Mouse (Mus musculus) gastrocnemius, postnatal 25 days (tissue): Measurements from ENCODE around the gene Cadps2. TPM values are rescaled to one million over a fixed set of nuclear protein-coding genes. Genes with fewer than 3 reads are reported as not detected.
A peak's percentile ranks its signal among the peaks of the same experiment; 100 is the strongest.

Experiments
- DNase-seq: peaks from one replicate; pipeline ENCODE4 v3.0.0; 2022
- long read RNA-seq, 2 experiments: library from polyadenylated mRNA; stranded (forward); transcript quantifications; one replicate each; pipeline ENCODE4 v2.0.0; 2021
- total RNA-seq, 2 experiments: library from RNA; stranded (reverse); gene quantifications; 1 replicate in 1 of 2; 2 replicates in 1 of 2; pipeline ENCODE4 v1.2.3; 2021

The Cadps2 gene
- total RNA-seq: under 1 TPM; 0.28 to 0.59 TPM
- long read RNA-seq, experiment 1, partial matches to known transcripts: 0 of 1 reads
- long read RNA-seq, experiment 1, other reads (novel, unspliced or antisense): 1 of 1 reads
- long read RNA-seq, experiment 2: 0 reads

DNA sequence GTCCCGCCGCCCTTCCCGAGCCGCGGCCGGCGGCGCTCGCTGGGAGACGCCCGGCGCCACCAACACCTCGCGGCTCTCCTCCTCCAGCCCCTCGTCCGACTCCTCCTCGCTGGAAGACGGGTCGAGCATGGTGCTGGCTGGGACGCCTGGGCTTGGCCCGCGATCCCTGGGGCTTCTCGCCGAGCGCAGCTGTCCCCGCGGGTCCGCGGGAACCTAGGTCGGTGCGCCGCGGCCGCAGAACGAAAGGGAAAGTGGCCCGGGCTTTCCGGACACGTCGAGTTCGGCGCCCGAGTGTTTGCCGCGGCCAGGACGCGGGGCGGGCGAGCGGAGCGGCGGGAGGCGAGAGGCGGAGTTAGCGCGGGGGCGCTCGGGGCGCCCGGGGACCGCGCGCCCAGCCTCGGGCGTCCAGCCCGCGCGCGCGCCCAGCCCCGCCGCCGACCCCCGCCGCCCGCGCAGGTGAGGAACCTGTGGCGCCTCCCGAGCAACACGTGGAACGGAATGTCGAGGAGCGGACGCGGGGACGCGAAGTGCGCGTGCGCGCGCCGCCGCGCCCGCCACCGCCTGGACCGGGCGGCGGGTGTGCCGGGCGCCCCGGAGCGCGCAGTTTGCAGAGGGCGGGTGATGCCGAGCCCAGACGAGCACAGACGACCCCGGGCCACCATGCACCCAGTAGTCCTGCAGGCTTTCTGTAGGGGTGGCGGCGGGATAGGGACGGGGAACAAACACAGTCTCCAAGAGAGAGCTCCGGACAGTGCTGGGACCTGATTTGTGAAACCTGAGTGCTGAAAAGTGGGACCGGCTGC lies at the start of gene Cadps2:
Gene Cadps2, minus strand, starts transcription at position 413 of the 803 bp plus-strand sequence.
- DNase-seq: peak; percentile 12

DNA sequence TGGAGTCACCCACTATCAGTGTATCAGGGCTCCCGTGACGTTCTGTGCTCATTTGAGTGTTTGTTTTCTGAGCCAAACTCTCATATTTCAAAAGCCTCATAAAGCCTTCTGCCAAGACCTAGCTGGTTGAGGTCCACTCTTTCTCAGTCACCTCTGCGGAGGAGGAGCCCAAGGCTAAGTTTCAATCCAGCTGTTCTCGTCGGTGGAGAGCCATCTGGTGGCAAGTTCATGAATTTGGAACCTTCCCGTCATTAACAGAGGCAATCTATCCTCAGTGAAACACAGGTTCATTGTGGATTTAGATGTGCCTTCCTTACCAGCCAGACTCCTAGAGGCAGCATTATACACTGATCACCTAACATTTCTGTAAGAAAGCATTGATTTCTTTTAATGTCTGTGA lies 47.2 kb upstream of the Cadps2 start:
- DNase-seq: no peak

DNA sequence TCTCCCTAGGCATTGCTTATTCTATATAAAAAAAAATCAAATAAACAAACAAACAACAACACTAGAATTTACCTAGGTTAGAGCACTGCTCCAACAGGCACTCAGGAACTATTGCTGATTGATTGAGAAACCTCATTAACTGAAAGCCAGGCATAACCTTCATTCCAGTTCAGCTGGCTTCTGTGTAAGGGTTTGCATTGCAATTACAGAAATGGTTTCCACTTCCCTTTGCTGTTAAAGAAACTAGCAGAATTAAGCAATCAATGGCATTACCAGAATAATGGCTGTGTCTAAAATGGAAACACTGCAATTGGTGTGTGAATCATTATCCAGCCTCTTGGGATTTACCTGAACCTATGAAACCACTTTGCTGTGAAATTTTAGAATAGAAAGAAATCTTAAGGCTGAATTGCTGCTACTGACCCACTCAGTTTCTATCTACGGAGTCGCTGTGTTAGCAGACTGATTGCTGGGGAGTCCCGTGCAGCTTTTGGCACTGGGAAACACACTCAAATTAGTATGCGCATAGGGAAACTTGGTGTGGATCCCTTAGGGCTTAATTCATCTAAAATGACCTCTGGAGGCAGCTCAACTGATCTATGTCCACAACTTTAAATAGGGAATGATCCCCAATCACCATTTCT lies 37.7 kb upstream of the Cadps2 start:
- DNase-seq: no peak

DNA sequence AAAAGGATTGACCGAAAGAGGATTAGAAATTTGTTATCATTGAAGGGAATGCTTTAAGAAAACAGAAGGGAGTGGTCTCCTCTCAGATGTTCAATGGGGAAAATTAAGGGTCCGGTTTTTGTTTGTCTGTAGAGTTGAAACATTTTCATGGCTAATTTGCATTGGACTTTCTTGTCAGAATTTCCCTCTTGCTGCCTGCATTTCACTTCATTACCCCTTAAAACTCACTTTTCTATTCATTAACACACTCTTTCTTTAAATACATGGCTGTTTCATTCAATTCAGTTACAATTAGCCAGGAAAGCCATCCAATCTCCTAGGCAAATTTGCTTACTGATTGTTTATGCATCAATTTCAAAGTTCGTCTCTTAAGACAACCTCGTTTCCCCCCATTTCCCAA lies 37.1 kb upstream of the Cadps2 start:
- DNase-seq: no peak

DNA sequence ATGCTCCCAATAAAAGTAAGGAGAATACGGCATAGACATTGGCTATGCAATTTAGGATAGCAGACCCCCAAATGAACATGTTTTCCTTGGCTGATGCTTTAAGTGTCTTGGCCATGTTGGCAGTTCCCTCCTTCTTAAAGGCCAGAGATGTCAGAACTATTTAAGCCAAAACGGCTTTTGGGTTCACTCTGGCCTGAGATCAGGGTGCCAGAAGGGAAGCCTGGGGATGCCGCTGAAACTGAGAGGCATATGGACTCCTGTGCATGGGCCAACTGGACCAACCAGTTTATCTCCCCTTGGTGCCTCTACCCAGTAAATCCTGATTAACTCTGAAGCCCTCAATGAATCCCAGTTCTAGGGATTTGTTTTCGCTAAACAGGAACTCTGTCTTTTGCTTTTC lies 34.6 kb upstream of the Cadps2 start:
- no peak for DNase-seq

- no peak for DNase-seq
These were observed 34.0 kb upstream of the Cadps2 start for GRCm38 (mm10) chr6:23873231-23873630.

DNA sequence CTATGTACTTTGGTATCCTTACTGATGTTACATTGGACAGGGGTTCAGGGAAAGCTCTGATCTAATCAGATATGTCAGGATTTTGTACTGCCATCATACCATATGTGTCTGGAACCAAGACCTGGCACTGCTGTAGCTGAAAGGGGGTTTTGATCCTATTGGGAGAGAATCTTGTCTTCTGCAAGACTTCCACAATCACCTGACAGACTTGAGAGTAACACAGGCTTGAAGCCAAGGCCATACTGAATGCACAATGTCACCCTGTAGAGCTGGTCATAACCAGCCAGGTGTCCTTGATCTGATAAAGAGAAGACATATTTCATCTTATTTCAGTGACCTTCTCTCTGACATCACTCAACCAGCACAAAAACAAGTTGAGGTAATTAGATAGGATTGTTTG lies 30.8 kb upstream of the Cadps2 start:
- no peak for DNase-seq

GRCm38 (mm10) chr6:23866298-23866697 lies 27.1 kb upstream of the Cadps2 start:
- no peak for DNase-seq

DNA sequence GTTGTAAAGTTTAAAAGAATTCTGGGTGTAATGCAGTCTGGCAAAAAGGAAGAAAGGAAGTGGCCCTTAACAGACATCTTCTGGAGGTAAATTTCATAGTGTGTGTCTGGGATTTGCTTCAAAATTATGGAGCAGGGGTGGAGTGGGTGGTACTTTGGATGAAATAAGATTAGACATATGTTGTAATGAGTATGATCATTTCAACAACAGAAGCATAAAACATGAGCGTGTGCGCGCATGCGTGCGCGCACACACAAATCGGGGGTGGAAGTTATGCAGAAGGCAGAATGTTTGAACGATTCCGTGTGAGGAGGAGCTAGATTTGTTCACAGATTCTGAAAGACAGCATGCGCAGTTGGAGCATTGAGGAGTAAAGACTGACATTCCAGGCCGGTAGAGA lies 14.2 kb upstream of the Cadps2 start:
- no peak for DNase-seq

DNA sequence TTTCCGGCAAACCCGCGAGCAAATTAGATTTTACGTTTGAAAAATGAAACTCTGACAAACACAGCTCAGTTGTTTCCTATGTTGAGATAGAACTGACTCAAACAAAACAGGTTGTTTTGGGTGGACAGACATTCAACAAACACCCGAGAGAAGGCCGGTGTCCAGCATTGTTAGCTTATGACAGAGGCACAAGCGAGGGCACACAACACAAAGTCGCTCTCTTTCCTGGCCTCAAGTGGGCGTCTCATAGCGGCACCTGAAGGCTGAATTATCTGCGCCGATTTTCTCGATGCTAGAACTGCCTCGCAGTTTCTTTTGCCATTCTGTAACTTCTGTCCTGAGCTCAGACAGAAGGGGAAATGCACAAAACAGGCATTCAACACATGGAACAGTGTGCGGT lies 780 bp upstream of the Cadps2 start:
- no peak for DNase-seq

GRCm38 (mm10) chr6:23838401-23839008 lies 716 bp downstream of the Cadps2 start:
- DNase-seq: no peak

DNA sequence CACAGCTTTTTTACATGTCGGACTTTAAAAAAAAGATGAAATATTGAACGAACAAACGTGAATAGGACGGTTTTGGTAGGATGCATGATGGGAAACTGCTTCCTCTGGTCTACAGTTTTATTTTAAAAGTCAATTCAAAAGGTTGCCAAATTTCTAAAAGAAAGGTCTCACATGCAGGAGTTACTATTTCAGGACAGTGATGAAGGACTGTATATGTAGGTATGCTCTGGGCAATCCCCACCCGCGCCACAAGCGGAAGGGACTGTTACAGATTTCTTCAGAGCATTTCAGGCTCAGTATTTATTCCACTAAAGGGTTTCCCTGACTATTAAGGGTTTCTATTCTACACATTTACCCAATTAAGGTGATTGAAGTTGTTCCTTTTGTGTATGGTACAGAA lies 1.6 kb downstream of the Cadps2 start:
- no peak for DNase-seq

GRCm38 (mm10) chr6:23837127-23837526 lies 2.1 kb downstream of the Cadps2 start:
- no peak for DNase-seq

- no peak for DNase-seq
These were observed 2.5 kb downstream of the Cadps2 start for GRCm38 (mm10) chr6:23836694-23837093.

DNA sequence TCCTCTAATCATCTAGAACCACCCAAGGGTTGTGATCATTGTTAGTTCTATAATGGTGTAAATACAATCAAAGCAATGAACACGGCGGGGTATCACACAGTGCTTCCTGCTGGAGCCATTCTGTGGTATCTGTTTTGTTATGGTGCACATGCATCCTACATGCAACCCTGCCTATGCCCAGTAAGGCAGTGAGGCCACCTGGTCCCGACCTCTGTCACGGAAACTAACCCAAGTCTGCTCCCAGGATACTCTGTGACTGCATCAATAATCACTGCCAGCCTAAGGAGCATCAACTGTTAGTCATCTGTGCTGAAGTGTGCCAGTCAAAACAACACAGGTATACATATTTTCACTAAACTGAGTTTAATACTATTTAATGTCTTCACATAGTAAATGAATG lies 3.7 kb downstream of the Cadps2 start:
- DNase-seq: no peak

- no peak for DNase-seq
These were observed 8.5 kb downstream of the Cadps2 start for GRCm38 (mm10) chr6:23830741-23831140.

GRCm38 (mm10) chr6:23829338-23829737 lies 9.9 kb downstream of the Cadps2 start:
- no peak for DNase-seq

GRCm38 (mm10) chr6:23821819-23822218 lies 17.4 kb downstream of the Cadps2 start:
- DNase-seq: no peak

GRCm38 (mm10) chr6:23810087-23810486 lies 29.1 kb downstream of the Cadps2 start:
- DNase-seq: no peak

- no peak for DNase-seq
These were observed 29.9 kb downstream of the Cadps2 start for GRCm38 (mm10) chr6:23809344-23809743.

- no peak for DNase-seq
These were observed 33.9 kb downstream of the Cadps2 start for GRCm38 (mm10) chr6:23805333-23805732.

DNA sequence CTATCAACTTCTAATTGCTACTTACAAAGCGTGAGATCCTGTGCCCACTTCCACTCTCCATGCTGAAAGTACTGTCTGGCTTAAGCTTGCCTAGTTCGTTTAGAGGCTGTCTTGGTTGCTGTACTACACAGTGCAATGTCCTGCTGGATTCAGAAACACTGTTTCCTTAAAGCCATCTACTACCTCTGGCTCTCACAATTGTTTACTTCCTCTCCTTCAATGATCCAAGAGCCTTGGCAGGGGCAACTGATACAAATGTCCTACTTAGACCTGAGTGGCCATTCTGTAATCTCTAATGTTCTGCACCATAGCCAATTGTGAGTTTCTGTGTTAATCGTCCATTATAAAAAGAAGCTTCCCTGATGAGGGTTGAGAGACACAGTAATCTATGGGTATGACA lies 47.4 kb downstream of the Cadps2 start:
- no peak for DNase-seq

DNA sequence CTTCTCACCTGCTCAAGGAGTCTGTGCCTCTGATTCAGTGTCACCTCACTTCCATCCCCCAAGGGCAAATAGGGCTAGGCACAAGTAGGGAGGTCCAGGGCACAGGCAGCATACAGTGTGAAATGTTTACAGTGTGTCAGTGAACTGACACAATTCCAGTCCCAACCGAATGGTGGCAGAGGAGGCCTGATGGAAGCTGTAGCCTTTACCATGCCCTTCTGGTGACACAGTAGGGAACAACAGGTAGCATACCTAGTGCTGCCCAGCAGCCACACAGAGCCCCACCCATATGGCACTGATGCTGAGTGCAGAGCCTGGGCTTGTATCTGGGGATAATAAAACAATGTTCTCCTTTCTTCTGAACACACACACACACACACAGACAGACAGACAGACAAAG lies 61.6 kb downstream of the Cadps2 start:
- no peak for DNase-seq
